Mouse (Mus musculus) CH12.LX (cell line): ENCODE results near the gene Sort1.

ENCODE experiments used
- CTCF ChIP-seq, 2 experiments: IDR thresholded peaks in 1 of 2; conservative IDR thresholded peaks in 1 of 2; 2 replicates each; pipeline ENCODE4 v1.5.1; 2011 to 2012; ENCODE audit warnings: low read depth in 2 of 2, low read length in 2 of 2, improper control_type of control experiment in 1 of 2, inconsistent platforms in 1 of 2, mild to moderate bottlenecking in 1 of 2, moderate library complexity in 1 of 2
- EP300 ChIP-seq: IDR thresholded peaks from 2 replicates; pipeline ENCODE4 v1.6.1; 2011; ENCODE audit warnings: low read length, improper control_type of control experiment
- MAX ChIP-seq: IDR thresholded peaks from 2 replicates; pipeline ENCODE4 v1.6.1; 2011; ENCODE audit warnings: low read length, improper control_type of control experiment
- POLR2A ChIP-seq: IDR thresholded peaks from 2 replicates; pipeline ENCODE4 v1.6.1; 2011; ENCODE audit warnings: low read depth, mild to moderate bottlenecking, improper control_type of control experiment, low read length
- USF2 ChIP-seq: conservative IDR thresholded peaks from 2 replicates; pipeline ENCODE4 v1.6.1; 2011; ENCODE audit warnings: low read depth, low read length, improper control_type of control experiment
- ZNF384 ChIP-seq: IDR thresholded peaks from 2 replicates; pipeline ENCODE4 v1.6.1; 2012; ENCODE audit warnings: low read depth, low read length, improper control_type of control experiment, inconsistent platforms

DNA sequence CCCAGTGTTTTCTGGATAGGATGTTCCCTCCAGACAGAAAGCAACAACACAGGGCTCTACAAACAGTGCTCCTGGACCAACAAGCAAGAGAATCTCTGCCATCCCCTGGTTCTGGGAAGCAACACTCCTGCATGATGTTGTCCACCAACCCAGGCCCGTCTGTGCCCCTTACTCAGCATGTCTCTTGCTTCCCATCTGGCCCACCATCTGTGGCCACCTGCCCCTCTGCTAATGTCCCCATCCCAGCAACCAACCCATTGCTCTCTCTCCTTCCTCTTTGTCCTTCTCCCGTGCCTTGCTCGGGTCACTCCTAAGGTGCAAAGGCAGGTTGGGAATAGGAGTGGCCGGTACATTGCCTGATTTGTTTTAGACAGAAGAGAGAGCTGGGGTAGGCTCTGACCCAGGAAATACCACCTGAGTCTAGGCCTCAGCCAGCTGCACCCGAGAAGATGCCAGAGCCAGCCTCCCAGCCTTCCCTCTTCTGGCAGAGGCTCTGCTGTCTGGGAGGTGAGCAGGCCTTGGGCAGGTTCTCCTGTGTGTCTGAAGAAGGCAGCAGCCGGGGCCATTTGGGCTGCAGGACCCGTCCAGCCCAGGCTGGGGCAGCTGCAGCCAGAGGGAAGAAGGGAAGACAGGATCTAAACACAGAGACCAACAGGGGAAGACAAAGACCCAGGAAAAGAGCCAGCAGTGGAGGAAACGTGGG, 125.9 kb downstream of the Sort1 start:
- TF ChIP-seq ZNF384 = no peak
- no peak for TF ChIP-seq CTCF (conservative IDR thresholded peaks at IDR 0.05 in 1 of 2, IDR thresholded peaks at IDR 0.05 in 1 of 2; ENCODE audit: low read depth in 2 of 2, low read length in 2 of 2)
- TF ChIP-seq POLR2A = no peak
- TF ChIP-seq MAX = no peak
- no peak for TF ChIP-seq EP300
- no peak for TF ChIP-seq USF2
